Mouse (Mus musculus) liver, embryonic 11.5 days (tissue): Measurements from ENCODE around the gene Ifnk. TPM values are rescaled to one million over a fixed set of nuclear protein-coding genes. Genes with fewer than 3 reads are reported as not detected.

Source experiments
- ATAC-seq: fragments of 200-750 bp; cut with Nextera tagmentation; replicated peaks from 2 replicates; pipeline ENCODE4 v1.8.0; 2017; ENCODE audit warnings: moderate number of reproducible peaks, mild to moderate bottlenecking, moderate TSS enrichment, moderate library complexity; ENCODE audit not compliant: low FRiP score
- DNase-seq: peaks from one replicate; pipeline ENCODE4 v3.0.0-alpha.2; 2017; ENCODE audit warnings: low spot score
- H3K27ac ChIP-seq: fragments of 300-500 bp; sonication (generic); 2 replicates; pipeline ENCODE4 v1.5.1; 2014; ENCODE audit warnings: mild to moderate bottlenecking, low read depth, low read length, control low read depth
- H3K27me3 ChIP-seq: fragments of 300-500 bp; sonication (generic); replicated peaks from 2 replicates; pipeline ENCODE4 v1.6.1; 2014; ENCODE audit warnings: low read length, mixed read lengths; ENCODE audit not compliant: control insufficient read depth, insufficient read depth
- H3K36me3 ChIP-seq: fragments of 300-500 bp; sonication (generic); 2 replicates; pipeline ENCODE4 v1.6.1; 2014; ENCODE audit warnings: mild to moderate bottlenecking, low read length, moderate library complexity, mixed read lengths; ENCODE audit not compliant: control insufficient read depth, insufficient read depth
- H3K4me1 ChIP-seq: fragments of 300-500 bp; sonication (generic); replicated peaks from 2 replicates; pipeline ENCODE4 v1.6.1; 2014; ENCODE audit warnings: low read length, mixed read lengths; ENCODE audit not compliant: control insufficient read depth, insufficient read depth
- H3K4me2 ChIP-seq: fragments of 300-500 bp; sonication (generic); 2 replicates; pipeline ENCODE4 v1.6.1; 2014; ENCODE audit warnings: mild to moderate bottlenecking, control low read depth, moderate library complexity
- H3K4me3 ChIP-seq: fragments of 300-500 bp; sonication (generic); 2 replicates; pipeline ENCODE4 v1.5.1; 2014; ENCODE audit warnings: low read depth, low read length, control low read depth
- H3K9ac ChIP-seq: fragments of 300-500 bp; sonication (generic); 2 replicates; pipeline ENCODE4 v1.6.1; 2014; ENCODE audit warnings: low read depth, low read length, control low read depth
- H3K9me3 ChIP-seq: fragments of 300-500 bp; sonication (generic); 2 replicates; pipeline ENCODE4 v1.6.1; 2016; ENCODE audit warnings: low read length, inconsistent platforms, mixed read lengths; ENCODE audit not compliant: control insufficient read depth
- WGBS: fragments of 180-500 bp; shearing (Covaris S2); extraction: QIAGEN DNeasy Blood & Tissue Kit; methylation state at CpG from one replicate; pipeline ENCODE4 v1.1.7; 2014; 5-methylcytosine and 5-hydroxymethylcytosine counted together
- polyA plus RNA-seq: library from polyadenylated mRNA; unstranded; fragments of >200 nt; fragmentation: Nextera tagmentation; extraction: Ambion mirVana; gene quantifications from 2 replicates; pipeline ENCODE4 v1.2.1, GENCODE M21; 2014

Ifnk gene
- polyA plus RNA-seq, 1 experiment from 2014 or later = not detected

- H3K9me3 ChIP-seq = no peaks in the 10 kb centered on the region
- H3K4me3 ChIP-seq = no peak overlapping the region
- peaks cover 15% of the 10 kb centered on the region for H3K4me1 ChIP-seq
- H3K36me3 ChIP-seq = no peaks in the 10 kb centered on the region
- 84% methylated on average over 4 of the region's 4 CpGs for WGBS
- H3K4me2 ChIP-seq = no peak overlapping the region
- DNase-seq = no peak
- H3K27me3 ChIP-seq = no peaks in the 10 kb centered on the region
- H3K9ac ChIP-seq = no peak overlapping the region
- ATAC-seq = no peak
- H3K27ac ChIP-seq = no peak overlapping the region
These were observed 18.4 kb upstream of the Ifnk start for GRCm38 (mm10) chr4:35133411-35133810.

DNA sequence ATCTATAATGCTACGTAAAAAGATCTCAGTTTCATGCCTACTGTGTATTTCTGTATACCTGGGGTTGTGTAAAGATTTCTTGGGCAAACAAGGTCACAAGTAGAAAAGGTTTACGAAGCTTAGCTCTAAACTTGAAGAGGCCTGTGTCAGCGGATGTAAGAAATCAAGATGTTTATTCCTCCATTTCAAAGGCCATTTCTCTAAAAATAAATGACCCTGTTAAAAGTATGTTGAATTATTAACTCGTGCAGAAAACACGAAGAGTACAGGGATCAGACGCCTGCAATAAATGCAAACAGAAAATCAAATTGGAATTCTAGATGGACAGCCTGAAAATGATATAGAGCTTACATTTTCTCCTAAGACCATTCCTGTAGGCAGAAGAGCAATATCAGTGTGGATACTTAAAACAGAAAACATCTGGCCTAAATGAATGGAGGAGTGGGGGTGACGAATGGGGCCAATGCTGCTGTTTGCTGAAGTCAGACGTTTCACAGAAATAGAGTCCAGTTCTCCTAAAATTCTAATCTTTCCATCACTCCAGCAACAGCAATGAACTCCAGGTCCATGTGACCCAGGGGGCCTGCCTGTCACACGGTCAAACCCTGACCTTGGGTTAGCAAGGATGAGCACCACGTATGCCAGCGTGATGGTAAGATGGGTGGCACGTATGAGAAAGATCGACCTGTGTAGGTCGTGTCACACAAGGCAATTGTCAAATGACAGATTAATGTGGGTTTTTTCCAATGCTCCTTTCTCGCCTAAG is 16.8 kb upstream of the Ifnk start:
- H3K9ac ChIP-seq = no peak overlapping the region
- 71% methylated on average over 15 of the region's 15 CpGs for WGBS
- no peak for ATAC-seq
- no peaks in the 10 kb centered on the region for H3K9me3 ChIP-seq
- no peak for DNase-seq
- H3K27me3 ChIP-seq = no peaks in the 10 kb centered on the region
- H3K4me1 ChIP-seq = peaks cover 15% of the 10 kb centered on the region
- no peak overlapping the region for H3K4me2 ChIP-seq
- no peak overlapping the region for H3K27ac ChIP-seq
- no peaks in the 10 kb centered on the region for H3K36me3 ChIP-seq
- no peak overlapping the region for H3K4me3 ChIP-seq

GRCm38 (mm10) chr4:35135806-35136205 is 16.1 kb upstream of the Ifnk start:
- Histone ChIP-seq H3K4me1 (peaks cover 12% of the 10 kb centered on the region), H3K36me3 (no peaks in the 10 kb centered on the region), H3K9me3 (no peaks in the 10 kb centered on the region), H3K9ac (no peak overlapping the region), H3K4me2 (no peak overlapping the region), H3K27ac (no peak overlapping the region), H3K27me3 (no peaks in the 10 kb centered on the region), H3K4me3 (no peak overlapping the region)
- 80% methylated on average over 4 of the region's 4 CpGs for whole genome bisulfite sequencing
- ATAC-seq (no peak), DNase-seq (no peak)

DNA sequence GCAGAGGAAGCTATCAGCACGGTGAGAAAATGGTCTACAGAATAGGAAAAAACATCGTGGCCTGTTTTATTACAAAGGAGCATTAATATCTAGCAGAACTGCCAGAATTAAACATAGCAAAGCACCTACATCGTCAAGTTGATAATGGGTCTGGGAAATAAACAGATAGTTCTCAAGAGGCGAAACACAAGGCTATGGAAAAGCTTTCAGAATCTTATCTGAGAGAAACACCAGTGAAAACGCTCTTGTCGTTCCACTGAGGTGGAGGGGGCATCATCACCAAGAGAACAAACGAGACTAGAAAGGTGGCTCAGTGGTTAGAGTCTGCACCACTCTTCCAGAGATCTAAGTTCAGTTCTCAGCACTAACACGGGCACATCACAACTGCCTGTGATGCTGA is 14.9 kb upstream of the Ifnk start:
- no peak overlapping the region for H3K9ac ChIP-seq
- WGBS = 54% methylated on average over 8 of the region's 8 CpGs
- no peaks in the 10 kb centered on the region for H3K36me3 ChIP-seq
- no peaks in the 10 kb centered on the region for H3K9me3 ChIP-seq
- H3K27me3 ChIP-seq = no peaks in the 10 kb centered on the region
- H3K4me1 ChIP-seq = peaks cover 12% of the 10 kb centered on the region
- no peak overlapping the region for H3K27ac ChIP-seq
- ATAC-seq (peak; percentile 47; the same call in 1 of the 2 replicates), DNase-seq (no peak)
- no peak overlapping the region for H3K4me2 ChIP-seq
- H3K4me3 ChIP-seq = no peak overlapping the region

DNA sequence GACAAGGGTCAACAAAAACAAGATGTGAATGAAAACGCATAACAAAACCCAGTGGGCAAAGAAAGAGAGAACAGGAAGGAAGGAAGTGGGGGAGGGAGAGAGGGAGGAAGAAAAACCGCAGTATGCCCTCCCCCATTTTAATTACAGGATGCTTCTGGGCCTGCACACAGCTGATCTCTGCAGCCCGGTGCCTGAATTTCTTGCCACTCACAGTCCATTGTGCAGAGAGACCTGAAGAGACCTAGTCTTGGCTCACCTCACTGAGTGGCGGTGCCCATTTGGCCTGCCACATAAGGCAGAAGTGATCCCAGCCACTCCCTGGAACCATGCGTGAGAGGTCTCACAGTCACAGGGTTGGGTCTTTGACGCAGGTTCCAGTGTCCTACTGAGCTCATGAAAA is 13.8 kb upstream of the Ifnk start:
- Histone ChIP-seq H3K27ac (no peak overlapping the region), H3K27me3 (no peaks in the 10 kb centered on the region), H3K4me2 (no peak overlapping the region), H3K4me3 (no peak overlapping the region), H3K9me3 (no peaks in the 10 kb centered on the region), H3K36me3 (no peaks in the 10 kb centered on the region), H3K4me1 (peaks cover 12% of the 10 kb centered on the region), H3K9ac (no peak overlapping the region)
- DNase-seq (no peak), ATAC-seq (peak; percentile 43)
- WGBS = 42% methylated on average over 6 of the region's 6 CpGs

- Histone ChIP-seq H3K9ac (no peak overlapping the region), H3K27me3 (no peaks in the 10 kb centered on the region)
- ATAC-seq = no peak
These were observed 11.5 kb upstream of the Ifnk start for GRCm38 (mm10) chr4:35140317-35140716.

GRCm38 (mm10) chr4:35143472-35144102 is 8.3 kb upstream of the Ifnk start:
- Histone ChIP-seq H3K27ac (no peak overlapping the region), H3K27me3 (no peaks in the 10 kb centered on the region), H3K4me1 (no peaks in the 10 kb centered on the region), H3K36me3 (no peaks in the 10 kb centered on the region), H3K9ac (no peak overlapping the region), H3K4me3 (no peak overlapping the region), H3K4me2 (no peak overlapping the region), H3K9me3 (no peaks in the 10 kb centered on the region)
- ATAC-seq (no peak), DNase-seq (no peak)
- 69% methylated on average over 12 of the region's 12 CpGs for WGBS

More at GRCm38 (mm10) chr4:35140317-35140716, 11.5 kb upstream of the Ifnk start:
- no peak overlapping the region for H3K4me3 ChIP-seq
- no peak for DNase-seq
- peaks cover 12% of the 10 kb centered on the region for H3K4me1 ChIP-seq
- 63% methylated on average over 6 of the region's 6 CpGs for WGBS
- no peak overlapping the region for H3K27ac ChIP-seq
- H3K36me3 ChIP-seq = no peaks in the 10 kb centered on the region
- no peaks in the 10 kb centered on the region for H3K9me3 ChIP-seq
- H3K4me2 ChIP-seq = no peak overlapping the region

- ATAC-seq (no peak), DNase-seq (no peak)
- 74% methylated on average over 10 of the region's 10 CpGs for WGBS
- Histone ChIP-seq H3K4me2 (no peak overlapping the region), H3K27me3 (no peaks in the 10 kb centered on the region), H3K9me3 (no peaks in the 10 kb centered on the region), H3K36me3 (no peaks in the 10 kb centered on the region), H3K27ac (no peak overlapping the region), H3K4me1 (no peaks in the 10 kb centered on the region), H3K4me3 (no peak overlapping the region), H3K9ac (no peak overlapping the region)
These were observed 6.1 kb upstream of the Ifnk start for GRCm38 (mm10) chr4:35145726-35146125.

DNA sequence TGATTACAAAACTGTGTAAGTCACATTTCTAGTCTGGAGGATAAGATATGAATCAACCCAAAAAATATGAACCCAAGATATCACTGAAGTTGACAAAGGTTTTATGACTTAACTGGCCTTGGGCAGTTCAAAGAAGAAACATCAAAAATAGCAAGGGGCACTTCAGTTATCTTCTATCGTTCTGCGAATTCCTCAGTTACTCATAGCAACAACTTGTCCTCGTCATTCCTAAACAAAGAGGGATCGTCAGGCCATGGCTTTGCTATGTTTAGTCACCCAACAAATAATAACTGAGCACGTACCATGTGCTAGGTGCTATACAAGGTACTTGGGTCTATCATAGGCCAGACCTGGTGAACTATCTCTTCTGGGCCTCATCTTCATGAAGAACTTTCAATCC is 5.3 kb upstream of the Ifnk start:
- no peak overlapping the region for H3K9ac ChIP-seq
- no peaks in the 10 kb centered on the region for H3K9me3 ChIP-seq
- DNase-seq (no peak), ATAC-seq (no peak)
- H3K27me3 ChIP-seq = no peaks in the 10 kb centered on the region
- H3K4me3 ChIP-seq = no peak overlapping the region
- H3K4me2 ChIP-seq = no peak overlapping the region
- H3K4me1 ChIP-seq = no peaks in the 10 kb centered on the region
- no peak overlapping the region for H3K27ac ChIP-seq
- H3K36me3 ChIP-seq = no peaks in the 10 kb centered on the region
- whole genome bisulfite sequencing = 82% methylated on average over 5 of the region's 5 CpGs
